In the genomic region with DNA sequence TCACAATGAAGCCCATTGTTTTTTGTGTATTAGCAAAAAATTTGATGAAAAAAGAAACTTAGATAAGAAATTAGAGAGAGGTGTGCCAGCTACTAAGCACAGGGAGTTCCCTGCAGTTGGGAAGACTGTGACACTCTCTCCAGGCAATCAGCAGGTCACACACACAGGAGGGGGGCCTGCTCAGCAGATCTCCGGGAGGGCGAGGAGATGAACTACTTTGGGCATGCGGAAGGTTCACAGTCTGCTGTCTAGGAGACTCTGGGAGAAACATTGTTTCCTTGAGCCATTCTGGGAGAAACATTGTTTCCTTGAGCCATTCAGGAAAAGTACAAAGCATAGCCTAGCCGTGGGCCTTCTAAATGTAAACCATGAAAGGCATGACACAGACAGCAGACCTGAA, we compare ENCODE assay signal across 37 mouse cellular contexts. TPM values are rescaled to one million over a fixed set of nuclear protein-coding genes. Genes with fewer than 3 reads are reported as not detected.
"Had no signal": no experiment of that assay in that cellular context is flagged by ENCODE, and none has a peak within 500 bp of the region (broad histone marks: within the 10 kb centered on the region; RNA-seq: fewer than 3 reads in every experiment).

No protein-coding gene starts in this region.

- H3K36me3 ChIP-seq: heart, embryonic 10.5 days; heart, embryonic 12.5 days; heart, embryonic 13.5 days; heart, embryonic 15.5 days; hindbrain, embryonic 10.5 days; hindbrain, embryonic 12.5 days; hindbrain, embryonic 13.5 days; hindbrain, embryonic 15.5 days; intestine, embryonic 15.5 days; kidney, embryonic 15.5 days had no signal

- H3K9ac ChIP-seq: heart, embryonic 12.5 days; heart, embryonic 13.5 days; heart, embryonic 15.5 days; hindbrain, embryonic 12.5 days; hindbrain, embryonic 13.5 days; hindbrain, embryonic 14.5 days; hindbrain, embryonic 15.5 days; intestine, embryonic 15.5 days; kidney, embryonic 15.5 days had no signal

- H3K27me3 ChIP-seq: heart, embryonic 12.5 days; heart, embryonic 13.5 days; heart, embryonic 15.5 days; hindbrain, embryonic 12.5 days; hindbrain, embryonic 15.5 days; intestine, embryonic 15.5 days; kidney, embryonic 15.5 days had no signal

- H3K9me3 ChIP-seq: heart, embryonic 10.5 days; heart, embryonic 12.5 days; heart, embryonic 13.5 days; heart, embryonic 15.5 days; hindbrain, embryonic 10.5 days; hindbrain, embryonic 12.5 days; hindbrain, embryonic 13.5 days; hindbrain, embryonic 15.5 days; intestine, embryonic 15.5 days; kidney, embryonic 15.5 days had no signal

- H3K4me3 ChIP-seq: heart, embryonic 10.5 days; heart, embryonic 12.5 days; heart, embryonic 13.5 days; heart, embryonic 15.5 days; hindbrain, embryonic 10.5 days; hindbrain, embryonic 12.5 days; hindbrain, embryonic 13.5 days; hindbrain, embryonic 15.5 days; intestine, embryonic 15.5 days; kidney, embryonic 15.5 days; layer of hippocampus, adult 2 months had no signal

- DNase-seq: heart, postnatal 10 days; heart, postnatal 14 days; heart, postnatal 36 days; heart, postnatal 4 days; kidney, adult 11 months; kidney, adult 18-20 months; kidney, adult 2 months; kidney, adult 8-10 months; kidney, adult 9 months; kidney, postnatal 10 days; kidney, postnatal 14 days; kidney, postnatal 25 days; kidney, postnatal 36 days; kidney, postnatal 4 days; layer of hippocampus, adult 9-11 months; layer of hippocampus, postnatal 36 days had no signal

- H3K27ac ChIP-seq: heart, embryonic 10.5 days; heart, embryonic 13.5 days; heart, embryonic 15.5 days; hindbrain, embryonic 10.5 days; hindbrain, embryonic 12.5 days; hindbrain, embryonic 13.5 days; hindbrain, embryonic 14.5 days; hindbrain, embryonic 15.5 days; hindbrain, postnatal 0 days; intestine, embryonic 15.5 days; kidney, embryonic 15.5 days; kidney, postnatal 0 days; layer of hippocampus, adult 2 months had no signal

RNA-seq across cellular contexts. Expression of a gene that starts 49.6 kb away (rescaled TPM):
- polyA plus RNA-seq: heart, embryonic 10.5 days; heart, embryonic 11.5 days; heart, embryonic 12.5 days; hindbrain, embryonic 10.5 days; hindbrain, embryonic 12.5 days; hindbrain, embryonic 13.5 days; hindbrain, embryonic 14.5 days; hindbrain, embryonic 15.5 days; hindbrain, postnatal 0 days; inflammation-experienced regulatory T-cells, adult 6 months; intestine, embryonic 14.5 days; intestine, embryonic 15.5 days; intestine, embryonic 16.5 days; intestine, postnatal 0 days; kidney, adult 2 months; kidney, embryonic 14.5 days; large intestine, adult 2 months had no signal
